Mouse (Mus musculus): ENCODE data around the gene Map3k10.

Map3k10 gene

GRCm38 (mm10) chr7:27610370-27610769, 64.0 kb downstream of the Map3k10 start:
- in situ Hi-C loops (cut with MboI; ENCODE audit: low sequenced_read_pairs) = no loop called here

DNA sequence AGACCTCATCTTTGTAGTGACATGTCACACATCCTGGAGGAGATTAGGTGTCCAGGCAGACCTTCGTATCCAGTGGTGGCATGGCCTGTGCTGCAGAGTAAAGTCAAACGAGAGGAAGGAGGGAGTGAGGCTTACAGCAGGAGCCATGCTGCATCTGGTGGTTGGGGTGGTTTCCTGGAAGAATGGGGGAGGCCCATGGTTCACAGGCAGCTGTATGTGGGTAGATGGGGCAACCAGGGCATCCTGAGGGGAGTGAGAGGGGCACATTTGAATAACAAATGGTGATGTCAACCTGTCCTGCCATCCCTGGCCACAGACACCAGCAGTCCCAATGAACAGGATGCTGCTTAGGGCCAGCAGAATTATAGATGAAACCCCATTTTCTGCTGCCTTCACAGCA, 64.7 kb downstream of the Map3k10 start:
- in situ Hi-C loops (cut with MboI; ENCODE audit: low sequenced_read_pairs) = no loop called here

- in situ Hi-C loops (cut with MboI; ENCODE audit: low sequenced_read_pairs) = no loop called here
Observed at GRCm38 (mm10) chr7:27609285-27609684, 65.1 kb downstream of the Map3k10 start.

- in situ Hi-C loops (cut with MboI; ENCODE audit: low sequenced_read_pairs) = no loop called here
Observed at GRCm38 (mm10) chr7:27608130-27608529, 66.3 kb downstream of the Map3k10 start.

GRCm38 (mm10) chr7:27607580-27607979, 66.8 kb downstream of the Map3k10 start:
- in situ Hi-C loops (cut with MboI; ENCODE audit: low sequenced_read_pairs) = no loop called here

DNA sequence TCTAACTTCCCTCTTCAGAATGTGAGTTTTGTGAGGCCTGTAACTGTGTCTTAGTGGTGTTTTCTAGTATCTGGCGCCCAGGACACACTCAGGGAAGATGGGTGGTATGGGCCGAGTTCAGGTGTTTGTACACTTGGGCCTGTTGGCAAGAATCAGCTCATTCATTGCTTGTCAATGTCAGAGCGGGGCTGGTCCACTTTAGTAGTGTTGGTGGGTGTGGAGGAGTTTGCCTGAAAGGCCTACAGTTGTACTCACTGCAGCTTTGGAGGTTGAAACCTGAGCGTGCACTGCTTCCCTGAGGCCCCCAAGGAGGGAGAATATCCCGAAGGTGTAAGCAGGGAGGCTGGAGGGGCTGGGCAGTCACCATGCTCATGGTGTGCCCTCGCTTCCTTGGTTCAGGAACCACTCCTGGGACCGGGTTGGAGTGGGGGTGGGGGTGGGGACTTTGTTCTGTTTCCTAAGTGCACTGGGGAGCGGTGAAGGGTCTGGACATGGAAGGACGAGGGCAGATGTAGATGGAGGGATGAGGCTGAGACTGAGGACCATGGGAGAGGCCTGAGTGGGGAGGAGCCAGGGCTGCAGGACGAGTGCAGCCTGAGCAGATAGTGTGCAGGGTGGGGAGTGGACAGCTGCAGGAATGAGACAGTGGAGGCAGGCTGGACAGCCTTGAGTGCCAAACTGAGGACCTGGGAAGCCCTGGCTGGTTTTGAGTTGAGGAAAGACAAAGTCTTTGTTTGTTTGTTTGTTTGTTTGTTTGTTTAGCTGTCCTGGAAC, 67.7 kb downstream of the Map3k10 start:
- in situ Hi-C loops (cut with MboI; ENCODE audit: low sequenced_read_pairs) = no loop called here

All from CH12F3 (cell line).